Comparison of ENCODE assay signal across 22 mouse cellular contexts in the genomic region with DNA sequence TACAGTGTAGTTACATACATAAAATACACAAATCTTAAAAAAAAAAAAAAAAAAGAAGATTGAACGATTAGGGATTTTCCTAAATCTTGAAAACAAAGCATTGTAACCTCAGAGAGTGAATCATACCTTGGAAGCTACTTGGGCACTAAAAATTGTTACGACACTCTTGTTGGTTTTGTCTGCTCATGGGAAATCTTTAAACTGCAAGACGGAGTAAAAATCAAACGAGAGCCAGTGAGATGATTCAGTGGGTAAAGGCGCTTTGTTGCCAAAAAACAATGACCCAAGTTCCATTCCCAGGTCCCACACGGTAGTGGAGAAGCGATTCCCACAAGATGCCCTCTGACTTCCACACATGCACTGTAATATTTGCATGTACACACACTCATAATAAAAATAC. TPM values are rescaled to one million over a fixed set of nuclear protein-coding genes. Genes with fewer than 3 reads are reported as not detected.
DNase-seq lines count a peak whose midpoint lies in the region; ATAC-seq and TF ChIP-seq lines count a peak whose summit lies in the region.
"Had no signal": no experiment of that assay in that cellular context is flagged by ENCODE, and none has a peak within 500 bp of the region (broad histone marks: within the 10 kb centered on the region; RNA-seq: fewer than 3 reads in every experiment).

No protein-coding gene starts in this region.

- H3K36me3 ChIP-seq in C2C12 (ENCODE audit: control insufficient read depth, insufficient read depth): peaks cover 32% of the 10 kb centered on the region
- 0 out of 2 replicates have a peak, but pooled peaks cover 8% of the 10 kb centered on the region for H3K36me3 ChIP-seq in stomach, embryonic 16.5 days (ENCODE audit: control insufficient read depth, insufficient read depth, low read length)

- no peak for ATAC-seq in stomach, embryonic 16.5 days (ENCODE audit: insufficient read depth, low FRiP score)
- ATAC-seq: forebrain, embryonic 16.5 days; hindbrain, embryonic 16.5 days; inflammation-experienced regulatory T-cells, adult 6 months had no signal

- peak overlapping the region; percentile 34; the same call in 1 of the 2 replicates for H3K27ac ChIP-seq in bone marrow macrophage, adult 2 months (ENCODE audit: insufficient read depth, low read depth, low read length)
- peak overlapping the region; percentile 80 for H3K27ac ChIP-seq in stomach, embryonic 16.5 days (ENCODE audit: low read length)
- H3K27ac ChIP-seq: forebrain, embryonic 12.5 days; gastrocnemius, adult 2 months; heart, embryonic 13.5 days; hindbrain, embryonic 12.5 days had no signal

- no peaks in the 10 kb centered on the region for H3K27me3 ChIP-seq in C2C12 (ENCODE audit: control insufficient read depth, insufficient read depth, insufficient read length)
- no peaks in the 10 kb centered on the region for H3K27me3 ChIP-seq in stomach, embryonic 16.5 days (ENCODE audit: control insufficient read depth, insufficient read depth, low read length)
- H3K27me3 ChIP-seq: forebrain, embryonic 12.5 days; heart, embryonic 13.5 days; hindbrain, embryonic 12.5 days had no signal

- peak; percentile 19 for DNase-seq in adrenal gland, postnatal 14 days
- DNase-seq in adrenal gland, postnatal 10 days: no peak
- no peak for DNase-seq in thymus, postnatal 14 days
- DNase-seq in frontal cortex, postnatal 25 days (ENCODE audit: low spot score in 2 of 2): no peak
- no peak for DNase-seq in embryo, embryonic 10 days (ENCODE audit: low spot score)
- DNase-seq: B cell, adult 2 months; cerebellum, adult 11 months; cerebellum, adult 9-10 months; cerebellum, postnatal 36 days; gastrocnemius, adult 2 months; gastrocnemius, postnatal 25 days; heart, postnatal 36 days; kidney, adult 8-10 months had no signal

- H3K79me3 ChIP-seq in C2C12 (ENCODE audit: low read depth): peaks cover 4% of the 10 kb centered on the region

- peaks cover 28% of the 10 kb centered on the region for H3K4me1 ChIP-seq in bone marrow macrophage, adult 2 months (ENCODE audit: control insufficient read depth, insufficient read depth, low read length)
- peaks cover 9% of the 10 kb centered on the region for H3K4me1 ChIP-seq in stomach, embryonic 16.5 days (ENCODE audit: control insufficient read depth, insufficient read depth, low read length)
- H3K4me1 ChIP-seq: forebrain, embryonic 12.5 days; hindbrain, embryonic 12.5 days had no signal

- no peak overlapping the region for H3K9ac ChIP-seq in stomach, embryonic 16.5 days (ENCODE audit: low read length)
- H3K9ac ChIP-seq: forebrain, embryonic 12.5 days; heart, embryonic 13.5 days; hindbrain, embryonic 12.5 days had no signal

- no peak overlapping the region for H3K4me3 ChIP-seq in C2C12 (ENCODE audit: insufficient read depth, poor library complexity, severe bottlenecking)
- no peak overlapping the region for H3K4me3 ChIP-seq in bone marrow macrophage, adult 2 months (ENCODE audit: insufficient read depth, low read length)
- no peak overlapping the region for H3K4me3 ChIP-seq in stomach, embryonic 16.5 days (replicated peaks; ENCODE audit: low read length)
- H3K4me3 ChIP-seq: forebrain, embryonic 12.5 days; gastrocnemius, adult 2 months; heart, embryonic 13.5 days; hindbrain, embryonic 12.5 days had no signal

- H3K79me2 ChIP-seq in C2C12 (ENCODE audit: control insufficient read depth, insufficient read depth): peaks cover 16% of the 10 kb centered on the region

- no peak for TF ChIP-seq CTCF in C2C12 (IDR thresholded peaks at IDR 0.05; ENCODE audit: control insufficient read depth, insufficient read depth, insufficient read length)
- TF ChIP-seq CTCF in bone marrow macrophage, adult 2 months (IDR thresholded peaks at IDR 0.05; ENCODE audit: low read depth, low read length): no peak

- no peak overlapping the region for H3ac ChIP-seq in C2C12 (ENCODE audit: control insufficient read depth, insufficient read length, low read depth)

- no peak for TF ChIP-seq POLR2A in bone marrow macrophage, adult 2 months (IDR thresholded peaks at IDR 0.05; ENCODE audit: borderline replicate concordance, low read depth, low read length)

- WGBS in stomach, embryonic 16.5 days: 72% methylated on average over 7 of the region's 7 CpGs

- H3K9me3 ChIP-seq in stomach, embryonic 16.5 days (replicated peaks; ENCODE audit: control insufficient read depth, low read length): no peaks in the 10 kb centered on the region
- H3K9me3 ChIP-seq: forebrain, embryonic 12.5 days; heart, embryonic 13.5 days; hindbrain, embryonic 12.5 days had no signal

- no peak overlapping the region for H3K4me2 ChIP-seq in stomach, embryonic 16.5 days (ENCODE audit: low read depth, low read length)
- H3K4me2 ChIP-seq: forebrain, embryonic 12.5 days; heart, embryonic 13.5 days; hindbrain, embryonic 12.5 days had no signal

TF ChIP-seq in C2C12, 6 proteins besides CTCF, POLR2A, EP300 and RAD21:
- TF ChIP-seq CEBPB (IDR thresholded peaks at IDR 0.05; ENCODE audit: low read depth) (peak; percentile 83), MYOG (IDR thresholded peaks at IDR 0.05; ENCODE audit: control insufficient read depth, extremely low read depth, insufficient read length) (no peak), MYOD1 (IDR thresholded peaks at IDR 0.05; ENCODE audit: control insufficient read depth, insufficient read length, low read depth) (no peak)

RNA-seq across cellular contexts. Expression of gene Clip1, which starts 11.8 kb away (rescaled TPM):
- total RNA-seq in adrenal gland, postnatal 14 days (2021): 63.1 and 64.8 TPM in 2 replicates
- 10 to 100 TPM; 45.8 to 60.2 TPM for total RNA-seq in adrenal gland, postnatal 10 days (2021)
- polyA plus RNA-seq in C2C12 (2012; fragmentation: generic; extraction: Trizol): 12.7 TPM
- 53.6 and 73.6 TPM in 2 replicates for polyA plus RNA-seq in bone marrow macrophage, adult 2 months (2012; ENCODE audit: insufficient read depth, insufficient read length, missing spikeins)
- polyA plus RNA-seq in stomach, embryonic 16.5 days (2015; fragmentation: Nextera tagmentation; extraction: Ambion mirVana): 40.6 and 46.1 TPM in 2 replicates

RNA-seq across cellular contexts. Expression of gene Zcchc8, which starts 24.7 kb away (rescaled TPM):
- total RNA-seq in adrenal gland, postnatal 14 days (2021): 46.9 and 58.0 TPM in 2 replicates
- 10 to 100 TPM; 39.7 to 54.2 TPM for total RNA-seq in adrenal gland, postnatal 10 days (2021)
- 16.7 TPM for polyA plus RNA-seq in C2C12 (2012; fragmentation: generic; extraction: Trizol)
- 92.1 and 95.1 TPM in 2 replicates for polyA plus RNA-seq in bone marrow macrophage, adult 2 months (2012; ENCODE audit: insufficient read depth, insufficient read length, missing spikeins)
- polyA plus RNA-seq in stomach, embryonic 16.5 days (2015; fragmentation: Nextera tagmentation; extraction: Ambion mirVana): 61.1 and 64.5 TPM in 2 replicates

RNA-seq across cellular contexts. Expression of gene Rsrc2, which starts 53.0 kb away (rescaled TPM):
- 85.8 and 91.7 TPM in 2 replicates for total RNA-seq in adrenal gland, postnatal 14 days (2021)
- total RNA-seq in adrenal gland, postnatal 10 days (2021): 10 to 100 TPM; 63.7 to 76.4 TPM
- 16.4 TPM for polyA plus RNA-seq in C2C12 (2012; fragmentation: generic; extraction: Trizol)
- polyA plus RNA-seq in bone marrow macrophage, adult 2 months (2012; ENCODE audit: insufficient read depth, insufficient read length, missing spikeins): 116 and 123 TPM in 2 replicates
- 105 and 106 TPM in 2 replicates for polyA plus RNA-seq in stomach, embryonic 16.5 days (2015; fragmentation: Nextera tagmentation; extraction: Ambion mirVana)

RNA-seq across cellular contexts. Expression of gene Kntc1, which starts 53.3 kb away (rescaled TPM):
- 8.5 and 10.7 TPM in 2 replicates for total RNA-seq in adrenal gland, postnatal 14 days (2021)
- total RNA-seq in adrenal gland, postnatal 10 days (2021): 10 to 100 TPM in 1 of 2 experiments, 1 to 10 TPM in 1; 8.0 to 12.9 TPM
- 15.1 TPM for polyA plus RNA-seq in C2C12 (2012; fragmentation: generic; extraction: Trizol)
- 13.9 and 19.6 TPM in 2 replicates for polyA plus RNA-seq in bone marrow macrophage, adult 2 months (2012; ENCODE audit: insufficient read depth, insufficient read length, missing spikeins)
- polyA plus RNA-seq in stomach, embryonic 16.5 days (2015; fragmentation: Nextera tagmentation; extraction: Ambion mirVana): 23.6 and 31.0 TPM in 2 replicates
- total RNA-seq: gastrocnemius, adult 2 months had no signal
